Mouse (Mus musculus) cerebellum, adult 2 months (tissue): ENCODE measurements around the gene Gab3. TPM values are rescaled to one million over a fixed set of nuclear protein-coding genes. Genes with fewer than 3 reads are reported as not detected.
"Not testable (repeated sequence)": the region's sequence is repeated elsewhere in the genome, so short reads cannot be mapped to it uniquely, and the experiment has no call there.

Experiments used
- DNase-seq, 2 experiments: peaks; one replicate each; pipeline ENCODE4 v3.0.0; 2021
- H3K27ac ChIP-seq: fragments of 200-500 bp; 2 replicates; pipeline ENCODE4 v1.5.1; 2012; ENCODE audit warnings: low read length, control low read depth, inconsistent platforms; ENCODE audit not compliant: insufficient read depth
- H3K27me3 ChIP-seq: fragments of 200-500 bp; 2 replicates; pipeline ENCODE4 v1.6.1; 2012; ENCODE audit warnings: inconsistent platforms, mild to moderate bottlenecking, low read length, moderate library complexity; ENCODE audit not compliant: control insufficient read depth, insufficient read depth
- H3K4me1 ChIP-seq: fragments of 200-500 bp; 2 replicates; pipeline ENCODE4 v1.6.1; 2011; ENCODE audit warnings: low read length; ENCODE audit not compliant: control insufficient read depth, insufficient read depth
- H3K4me3 ChIP-seq: fragments of 200-500 bp; replicated peaks from 2 replicates; pipeline ENCODE3; 2011; ENCODE audit warnings: mild to moderate bottlenecking, low read depth, low read length, control low read depth; ENCODE audit not compliant: insufficient read depth
- CTCF ChIP-seq: fragments of 200-500 bp; IDR thresholded peaks from 2 replicates; pipeline ENCODE4 v1.5.1; 2011; ENCODE audit warnings: low read depth, mild to moderate bottlenecking, control low read depth, low read length, moderate library complexity, borderline replicate concordance; ENCODE audit not compliant: insufficient read depth
- POLR2A ChIP-seq: fragments of 200-500 bp; IDR thresholded peaks from 2 replicates; pipeline ENCODE4 v1.6.1; 2011; ENCODE audit warnings: low read length, control low read depth, borderline replicate concordance; ENCODE audit not compliant: insufficient read depth
- WGBS: fragments of 180-500 bp; shearing (Covaris S2); methylation state at CpG from one replicate; pipeline ENCODE4 v1.1.7; 2018; 5-methylcytosine and 5-hydroxymethylcytosine counted together
- polyA plus RNA-seq: library from polyadenylated mRNA; depleted of rRNA; stranded (reverse); fragments of >200 nt; gene quantifications from 2 replicates; pipeline ENCODE4 v1.2.3, GENCODE M21; 2012; rRNA removed

Gene Gab3
- polyA plus RNA-seq, 1 experiment, result 1.6 TPM

DNA sequence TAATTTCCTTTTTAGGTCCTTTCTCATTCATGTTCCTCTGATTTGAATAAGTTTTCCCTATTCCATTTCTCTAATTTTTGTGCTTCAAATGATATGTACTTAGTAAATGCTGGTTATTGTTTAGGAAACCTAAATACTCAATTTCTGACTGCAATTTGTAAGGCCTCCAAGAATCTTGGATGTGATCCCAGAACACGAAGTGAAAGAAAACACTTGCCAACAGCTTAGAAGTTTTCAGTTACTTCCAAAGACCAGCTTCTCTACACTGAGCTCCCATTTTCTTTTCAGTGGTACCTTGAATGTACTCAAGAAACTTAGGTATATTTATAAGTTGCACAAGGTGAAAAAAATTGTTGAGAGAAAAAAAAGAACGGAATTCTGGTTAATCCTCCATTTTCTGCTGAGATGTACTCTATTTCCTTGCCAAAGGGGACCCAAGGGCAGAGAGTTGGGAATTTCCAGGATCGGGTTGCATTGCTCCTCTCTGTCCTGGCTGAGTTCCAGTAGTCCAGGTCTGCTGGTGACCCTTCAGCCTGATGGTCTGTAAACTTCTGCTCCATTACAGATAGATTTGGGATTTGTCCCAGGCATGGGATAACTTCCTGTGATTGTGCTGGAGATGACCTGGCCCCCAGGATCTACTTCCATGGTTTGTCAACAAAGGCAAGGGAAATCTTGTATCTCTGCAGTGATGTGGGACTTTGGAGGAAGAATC is 38.2 kb downstream of the Gab3 start:
- H3K4me3 ChIP-seq, result no peak overlapping the region
- no peak overlapping the region for H3K27ac ChIP-seq
- no peaks in the 10 kb centered on the region for H3K4me1 ChIP-seq
- WGBS, result 9% methylated on average over 3 of the region's 3 CpGs
- DNase-seq, result peak in 1 of 2 experiments; percentile 3
- H3K27me3 ChIP-seq, result no peaks in the 10 kb centered on the region
- TF ChIP-seq POLR2A (no peak), CTCF (no peak)

DNA sequence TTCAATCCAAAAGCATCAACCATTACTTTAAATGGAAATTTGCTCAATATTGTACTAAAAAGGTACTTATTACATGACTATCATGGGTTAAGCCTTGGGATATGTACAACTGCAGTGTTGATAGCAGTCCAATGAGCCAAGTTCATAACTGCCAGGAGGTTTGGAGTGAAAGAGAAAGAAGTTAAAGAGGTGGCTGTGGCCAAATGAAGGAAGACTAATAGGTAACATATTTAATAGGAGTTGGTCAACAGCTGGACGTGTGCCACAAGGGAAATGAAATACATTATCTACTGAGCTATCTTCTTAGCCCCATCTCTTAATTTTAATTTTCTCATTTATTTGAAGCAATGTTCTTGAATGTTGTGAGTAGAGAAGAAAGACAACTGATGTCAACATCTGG is 39.3 kb downstream of the Gab3 start:
- H3K27ac ChIP-seq, result no peak overlapping the region
- no peaks in the 10 kb centered on the region for H3K27me3 ChIP-seq
- TF ChIP-seq POLR2A (no peak), CTCF (no peak)
- H3K4me3 ChIP-seq, result no peak overlapping the region
- H3K4me1 ChIP-seq, result no peaks in the 10 kb centered on the region
- no peak for DNase-seq
- 73% methylated on average over 1 of the region's 1 CpGs for WGBS

DNA sequence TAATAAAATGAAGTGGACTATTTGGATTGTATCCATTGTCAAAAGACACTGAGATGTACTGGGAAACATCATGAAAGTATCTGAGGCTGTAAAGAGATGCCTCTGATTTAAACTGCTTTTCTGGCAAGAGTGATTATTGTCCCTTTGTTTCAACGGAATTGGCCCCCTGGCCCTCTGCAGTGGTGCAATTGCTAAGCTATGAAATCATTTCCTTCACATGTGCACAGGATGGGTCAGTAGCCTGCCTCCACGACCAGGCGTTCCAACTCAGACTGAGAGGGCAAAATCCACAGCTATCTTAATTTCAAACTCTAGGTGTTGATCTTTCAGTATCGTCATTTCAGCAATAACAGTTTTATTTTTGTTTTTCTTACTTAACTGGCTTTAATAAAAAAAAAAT is 40.7 kb downstream of the Gab3 start:
- DNase-seq, result no peak
- Histone ChIP-seq H3K4me1 (no peaks in the 10 kb centered on the region), H3K4me3 (no peak overlapping the region), H3K27me3 (no peaks in the 10 kb centered on the region), H3K27ac (no peak overlapping the region)
- TF ChIP-seq CTCF (no peak), POLR2A (no peak)
- 69% methylated on average over 4 of the region's 4 CpGs for WGBS

DNA sequence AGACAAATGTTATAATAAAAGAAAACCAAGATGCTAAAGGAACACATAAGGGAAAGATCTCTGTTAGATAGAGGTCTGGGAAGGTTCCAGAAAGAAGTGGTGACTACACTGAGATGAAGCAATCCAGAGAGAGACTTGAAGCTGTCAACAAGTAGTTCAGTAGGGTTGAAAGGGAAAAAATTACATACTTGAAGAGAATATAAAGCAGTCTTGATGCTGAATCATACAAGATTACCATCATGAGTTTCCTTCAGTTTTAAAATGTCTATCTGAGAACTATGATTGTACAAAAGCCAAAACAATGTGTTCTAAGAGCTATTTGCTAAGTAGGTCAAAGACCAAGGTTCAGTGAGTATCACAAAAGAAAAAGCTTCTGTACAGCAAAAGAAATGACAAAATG is 48.6 kb downstream of the Gab3 start:
- no peaks in the 10 kb centered on the region for H3K27me3 ChIP-seq
- H3K4me3 ChIP-seq, result no peak overlapping the region
- no peak for DNase-seq
- H3K4me1 ChIP-seq, result no peaks in the 10 kb centered on the region
- TF ChIP-seq CTCF (no peak), POLR2A (no peak)
- no peak overlapping the region for H3K27ac ChIP-seq

DNA sequence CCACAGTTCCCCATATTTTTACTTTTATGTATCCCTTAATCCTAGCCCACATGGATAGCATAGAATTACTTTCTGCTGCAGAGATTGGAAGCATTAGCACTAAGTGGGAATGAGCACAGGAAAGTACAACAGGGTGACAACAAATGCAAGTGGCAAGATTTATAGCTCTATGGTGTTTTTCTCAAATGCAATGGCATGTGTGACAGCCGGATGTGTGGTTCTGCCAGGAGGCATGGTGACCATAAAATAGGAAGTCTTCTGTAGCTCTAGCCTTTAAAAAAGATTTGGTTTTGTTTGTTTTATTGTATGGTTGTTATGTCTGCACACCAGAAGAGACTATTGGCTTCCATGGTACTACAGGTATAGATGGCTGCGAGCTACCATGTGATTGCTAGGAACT is 50.1 kb downstream of the Gab3 start:
- DNase-seq, result no peak
- no peak overlapping the region for H3K27ac ChIP-seq
- no peak for TF ChIP-seq CTCF
- TF ChIP-seq POLR2A, result no peak
- no peaks in the 10 kb centered on the region for H3K4me1 ChIP-seq
- 95% methylated on average over 2 of the region's 2 CpGs for WGBS
- H3K27me3 ChIP-seq, result no peaks in the 10 kb centered on the region
- no peak overlapping the region for H3K4me3 ChIP-seq

DNA sequence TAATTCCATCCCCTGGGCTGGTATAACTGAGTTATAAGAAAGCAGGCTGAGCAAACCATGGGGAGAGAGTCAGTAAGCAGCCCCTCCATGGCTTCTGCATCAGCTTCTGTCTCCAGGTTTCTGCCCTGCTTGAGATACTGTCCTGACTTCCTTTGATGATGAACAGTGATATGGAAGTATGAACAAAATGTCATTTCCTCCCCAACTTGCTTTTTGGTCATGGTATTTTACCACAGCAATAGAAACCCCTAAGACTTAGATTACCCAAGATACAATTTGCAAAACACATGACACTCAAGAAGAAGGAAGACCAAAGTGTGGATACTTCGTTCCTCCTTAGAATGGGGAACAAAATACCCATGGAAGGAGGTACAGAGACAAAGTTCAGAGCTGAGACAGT is 51.2 kb downstream of the Gab3 start:
- WGBS, result 71% methylated on average over 1 of the region's 1 CpGs
- DNase-seq, H3K4me1 ChIP-seq, H3K27me3 ChIP-seq, H3K4me3 ChIP-seq, H3K27ac ChIP-seq: not testable (repeated sequence)

DNA sequence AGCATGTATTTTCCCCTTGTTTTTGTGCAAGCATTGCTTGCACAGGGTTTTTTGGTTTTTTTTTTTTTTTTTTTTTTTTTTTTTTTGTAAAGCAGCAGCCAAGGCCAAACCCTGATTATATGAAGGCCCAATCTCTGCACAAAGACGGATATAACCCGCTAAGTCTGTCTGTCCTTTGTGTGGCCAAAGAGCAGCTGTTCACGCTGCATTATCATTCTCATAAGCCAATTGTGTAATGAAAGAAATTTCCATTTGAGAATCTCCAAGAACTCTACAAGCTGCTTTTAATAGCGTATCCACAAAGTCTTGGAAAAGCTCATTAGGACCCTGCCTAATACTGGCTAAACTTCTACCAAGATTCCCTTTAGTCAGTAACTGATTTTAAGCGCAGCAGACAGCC is 101.5 kb downstream of the Gab3 start:
- no peak overlapping the region for H3K4me3 ChIP-seq
- H3K27me3 ChIP-seq, result no peaks in the 10 kb centered on the region
- H3K4me1 ChIP-seq, result no peaks in the 10 kb centered on the region
- no peak overlapping the region for H3K27ac ChIP-seq
- TF ChIP-seq CTCF (no peak), POLR2A (no peak)
- no peak for DNase-seq
- 46% methylated on average over 5 of the region's 5 CpGs for WGBS

DNA sequence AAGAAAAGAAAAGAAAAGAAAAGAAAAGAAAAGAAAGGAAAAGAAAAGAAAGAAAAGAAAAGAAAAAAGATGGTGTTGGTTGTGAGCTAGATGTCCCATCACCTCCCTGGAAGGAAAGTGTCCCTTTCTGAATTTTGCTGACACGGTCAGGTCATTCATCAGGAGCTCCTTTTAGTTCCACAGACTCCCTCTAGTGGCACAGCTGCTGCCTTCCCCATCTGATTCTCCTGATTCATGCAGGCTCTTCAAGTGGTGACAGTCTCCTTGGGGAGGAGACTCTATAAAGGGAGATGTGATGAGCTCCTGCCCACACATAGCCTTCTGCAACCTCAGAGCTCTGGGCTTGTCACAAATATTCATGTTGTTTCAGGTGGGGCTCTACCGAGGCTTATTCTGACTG is 122.4 kb downstream of the Gab3 start:
- WGBS, result 10% methylated on average over 1 of the region's 2 CpGs
- not testable (repeated sequence) for H3K27me3 ChIP-seq, H3K4me1 ChIP-seq, H3K27ac ChIP-seq, H3K4me3 ChIP-seq
- DNase-seq, result peak in 1 of 2 experiments; percentile 2

DNA sequence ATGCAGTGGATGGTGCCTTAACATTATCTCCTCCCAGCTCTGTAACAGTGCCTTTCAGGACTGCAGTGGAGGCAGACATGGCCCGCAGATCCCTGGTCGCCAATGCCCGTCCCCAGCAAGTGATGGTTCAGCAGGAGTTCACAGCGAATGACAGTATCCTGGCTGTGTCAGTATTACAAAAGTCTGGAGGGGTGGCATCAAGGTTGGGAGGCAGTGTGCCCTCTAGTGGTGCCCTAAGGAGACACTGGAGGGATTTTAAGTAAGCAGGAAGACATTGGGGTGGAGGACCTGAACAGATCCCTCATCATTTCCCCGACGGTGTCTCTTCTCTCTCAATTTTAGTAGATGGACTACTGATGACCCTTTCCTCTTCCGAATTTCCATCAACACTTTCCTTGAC is 126.1 kb downstream of the Gab3 start:
- H3K4me1 ChIP-seq, H3K27me3 ChIP-seq, DNase-seq, H3K4me3 ChIP-seq, H3K27ac ChIP-seq: not testable (repeated sequence)
- WGBS, result 59% methylated on average over 7 of the region's 7 CpGs

Other genes starting within 250 kb of the Gab3 start
- 0.06 TPM in 1 of 2 replicates, not detected in the other for gene Gm5936, start 248.3 kb downstream of the Gab3 start, polyA plus RNA-seq
- gene Dkc1, start 10.4 kb upstream of the Gab3 start, polyA plus RNA-seq, result 43.9 and 48.8 TPM in 2 replicates
- 45.3 and 48.7 TPM in 2 replicates for gene Mpp1, start 45.6 kb upstream of the Gab3 start, polyA plus RNA-seq
- gene Smim9, start 78.3 kb upstream of the Gab3 start, polyA plus RNA-seq, result not detected in 2 replicates